Mouse (Mus musculus): ENCODE results near the gene 6330409D20Rik.

The 6330409D20Rik gene

DNA sequence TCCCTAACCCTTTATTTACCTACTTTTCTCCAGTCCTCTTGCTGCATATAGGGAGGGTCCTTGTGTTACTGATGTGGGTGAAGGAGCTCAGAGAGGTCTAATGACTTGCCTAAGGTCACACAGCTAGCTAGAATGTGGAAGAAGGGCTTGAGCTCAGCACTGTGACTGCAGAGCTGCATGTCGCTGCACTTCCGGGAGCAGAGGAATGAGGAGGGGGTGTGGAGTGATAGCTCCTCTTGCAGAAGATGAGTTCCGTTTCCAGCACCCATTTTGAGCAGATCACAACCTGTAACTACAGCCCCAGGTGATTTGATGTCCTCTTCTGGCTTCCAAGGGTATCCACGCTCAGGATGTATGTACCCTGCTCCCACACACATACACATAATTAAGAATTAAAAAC lies 16.7 kb downstream of the 6330409D20Rik start:
- no peak for DNase-seq (ENCODE audit: low read depth)

DNA sequence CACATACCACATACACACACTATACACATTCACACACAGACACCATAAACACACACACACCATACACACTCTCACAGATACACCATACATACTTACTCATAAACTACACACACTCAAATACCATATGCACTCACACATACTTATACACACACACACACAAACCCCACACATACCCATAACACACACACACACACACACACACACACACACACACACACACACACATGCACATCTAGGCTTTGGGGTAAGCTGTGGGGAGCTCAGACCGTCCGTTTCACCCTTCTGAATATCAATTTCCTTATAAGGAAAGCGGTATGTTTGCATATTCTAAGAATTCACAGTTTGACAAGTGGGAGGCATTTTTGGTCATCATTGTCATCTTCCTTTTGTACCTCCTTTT lies 18.2 kb downstream of the 6330409D20Rik start:
- no peak for DNase-seq (ENCODE audit: low read depth)

DNA sequence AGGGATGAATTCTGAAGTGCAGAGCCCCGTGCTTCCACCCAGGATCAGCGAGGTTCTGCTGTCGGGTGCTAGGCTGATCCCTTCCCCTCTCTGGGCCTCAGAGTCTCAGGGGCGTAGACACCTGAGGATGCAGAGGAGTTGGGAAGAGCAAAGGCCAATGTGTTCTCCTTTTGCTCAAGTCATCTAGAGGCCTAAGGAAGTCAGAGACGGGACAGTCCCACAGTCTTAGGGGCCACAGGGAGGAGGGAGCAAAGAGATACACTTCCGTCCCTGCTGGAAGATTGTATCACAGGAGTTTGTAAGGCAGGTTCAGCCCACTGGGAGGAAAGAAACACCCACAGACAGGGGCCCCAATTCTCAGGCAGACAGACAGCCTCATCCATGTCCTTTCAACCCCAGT lies 18.8 kb downstream of the 6330409D20Rik start:
- no peak for DNase-seq (ENCODE audit: low read depth)

DNA sequence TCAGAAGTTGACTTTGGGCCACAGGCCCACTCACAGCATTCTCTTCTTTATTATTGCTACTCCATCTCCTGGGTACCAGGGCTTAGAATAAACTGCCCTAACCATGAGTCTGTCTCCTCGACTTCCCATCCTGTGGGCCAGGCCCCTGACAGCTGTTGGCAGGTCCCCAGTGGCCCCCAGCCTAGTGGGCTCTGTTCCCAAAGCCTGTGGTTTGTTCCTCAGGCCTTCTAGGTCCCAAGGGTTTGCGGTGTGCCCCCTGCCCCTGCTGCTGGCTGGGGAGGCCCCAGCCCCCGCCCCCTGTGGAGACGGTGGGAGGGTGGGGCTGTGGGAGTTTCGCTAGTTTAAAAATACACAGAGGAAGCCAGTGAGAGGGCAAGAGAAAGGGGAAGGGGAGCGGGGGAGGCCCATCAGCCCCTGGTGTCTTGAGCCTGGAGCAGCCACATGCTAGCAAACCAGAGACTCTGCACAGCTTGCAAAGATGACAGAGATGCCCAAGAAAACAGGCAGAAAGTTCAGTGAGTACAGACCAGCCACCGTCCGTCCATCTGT lies 20.1 kb downstream of the 6330409D20Rik start, which contains the start of gene Sh2d3c:
TSS of gene Sh2d3c (plus strand) at position 375 of the 549 bp plus-strand sequence.
- DNase-seq (ENCODE audit: low read depth), result peak; percentile 39

DNA sequence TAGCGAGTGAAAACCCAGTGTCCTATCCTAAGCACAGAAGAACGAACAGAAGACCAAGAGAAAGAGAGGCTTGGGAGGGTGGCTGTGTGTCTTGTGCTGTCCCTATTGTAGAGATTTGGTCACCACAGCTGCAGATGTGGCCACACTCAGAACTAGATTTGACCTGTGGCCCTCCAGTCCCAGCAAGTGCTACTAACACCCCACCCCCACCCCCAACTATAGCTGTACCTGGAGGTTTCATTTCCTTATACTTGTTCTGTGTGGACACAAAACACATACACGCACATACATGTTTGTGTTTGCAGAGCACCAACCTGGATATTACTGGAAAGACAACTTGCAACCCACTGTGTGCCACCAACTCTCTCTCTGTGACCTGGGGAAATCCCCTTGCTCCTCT lies 20.8 kb downstream of the 6330409D20Rik start:
- DNase-seq (ENCODE audit: low read depth), result no peak

DNA sequence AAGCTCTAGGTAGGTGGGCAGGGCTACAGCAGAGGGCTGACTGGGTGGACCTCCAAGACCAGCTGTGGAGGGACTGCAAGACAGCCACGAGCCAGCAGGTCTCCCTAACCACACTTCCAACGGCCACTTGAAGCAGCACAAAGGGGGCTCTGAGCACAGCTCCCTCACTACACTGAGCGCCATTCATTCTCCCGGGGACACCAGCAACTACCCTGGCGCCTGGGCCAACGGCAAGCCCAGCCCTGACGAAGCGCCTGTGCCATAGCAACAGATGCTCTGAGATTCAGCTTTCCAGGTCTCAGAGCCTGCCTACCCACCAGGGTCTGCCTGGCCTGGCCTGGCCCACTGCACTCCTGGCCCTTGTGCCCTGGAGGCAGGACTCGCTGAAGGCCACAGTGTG lies 22.1 kb downstream of the 6330409D20Rik start:
- no peak for DNase-seq (ENCODE audit: low read depth)

DNA sequence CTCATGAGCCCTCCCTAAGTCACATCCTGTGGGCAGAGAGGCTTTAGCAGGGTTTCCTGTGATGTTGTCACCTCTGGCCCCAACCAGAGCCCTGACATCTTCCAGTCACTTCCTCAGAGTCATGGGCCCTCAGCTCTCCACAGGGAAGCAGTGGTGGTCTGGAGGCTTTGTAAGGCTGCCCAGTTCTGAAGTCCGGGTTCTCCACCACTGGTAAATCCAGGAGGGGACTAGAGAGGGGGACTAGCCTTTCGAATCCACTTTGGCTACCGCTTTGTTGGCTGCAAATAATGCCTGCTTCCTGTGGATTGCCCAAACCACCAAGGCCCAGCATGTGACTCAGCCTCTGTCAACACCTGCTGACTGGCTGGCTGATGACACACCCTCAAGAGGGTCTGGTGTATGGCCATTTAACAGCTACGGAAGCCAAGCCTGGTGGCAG lies 25.8 kb downstream of the 6330409D20Rik start:
- DNase-seq (ENCODE audit: low read depth), result peak; percentile 72

DNA sequence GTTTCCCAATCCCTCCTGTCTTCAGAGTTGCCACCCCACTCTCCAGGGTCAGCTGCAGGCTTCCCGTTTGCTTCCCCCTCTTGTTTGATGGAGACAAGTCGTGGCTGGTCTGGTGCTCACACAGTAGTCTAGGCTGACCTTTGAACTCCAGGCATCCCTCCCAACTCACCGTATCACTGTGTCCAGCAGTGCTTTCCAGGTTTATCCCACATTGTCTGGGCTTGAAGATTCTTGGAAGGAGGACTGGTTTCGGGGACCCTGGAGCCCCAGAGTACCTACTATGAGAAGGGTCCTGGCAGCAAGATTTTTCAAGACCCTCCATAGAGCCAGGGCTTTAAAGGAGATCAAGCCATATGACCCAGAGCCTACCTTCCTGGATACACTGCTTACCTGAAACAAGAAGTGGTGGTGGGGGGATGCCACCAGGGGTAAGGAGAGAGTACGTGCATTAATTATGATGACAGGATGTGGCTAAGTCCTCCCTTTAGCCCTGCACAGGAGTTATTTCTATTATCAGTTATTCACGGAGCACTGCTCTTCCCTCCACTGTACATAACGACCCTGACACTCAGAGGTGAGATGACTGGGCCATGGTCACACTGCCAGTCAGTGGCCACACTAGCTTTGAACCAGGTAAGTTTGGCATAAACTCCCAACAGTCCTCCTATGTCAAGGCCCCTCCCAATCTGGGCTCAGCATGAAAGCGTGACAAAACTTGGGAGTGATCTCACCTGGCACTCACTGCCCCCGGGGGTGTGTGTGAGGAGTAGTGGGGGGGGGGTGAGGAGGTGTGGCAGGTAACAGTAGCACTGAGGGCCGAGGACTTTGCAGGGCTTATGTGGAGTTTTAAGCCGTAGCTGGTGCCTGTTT lies 26.5 kb downstream of the 6330409D20Rik start:
- no peak for DNase-seq (ENCODE audit: low read depth)

DNA sequence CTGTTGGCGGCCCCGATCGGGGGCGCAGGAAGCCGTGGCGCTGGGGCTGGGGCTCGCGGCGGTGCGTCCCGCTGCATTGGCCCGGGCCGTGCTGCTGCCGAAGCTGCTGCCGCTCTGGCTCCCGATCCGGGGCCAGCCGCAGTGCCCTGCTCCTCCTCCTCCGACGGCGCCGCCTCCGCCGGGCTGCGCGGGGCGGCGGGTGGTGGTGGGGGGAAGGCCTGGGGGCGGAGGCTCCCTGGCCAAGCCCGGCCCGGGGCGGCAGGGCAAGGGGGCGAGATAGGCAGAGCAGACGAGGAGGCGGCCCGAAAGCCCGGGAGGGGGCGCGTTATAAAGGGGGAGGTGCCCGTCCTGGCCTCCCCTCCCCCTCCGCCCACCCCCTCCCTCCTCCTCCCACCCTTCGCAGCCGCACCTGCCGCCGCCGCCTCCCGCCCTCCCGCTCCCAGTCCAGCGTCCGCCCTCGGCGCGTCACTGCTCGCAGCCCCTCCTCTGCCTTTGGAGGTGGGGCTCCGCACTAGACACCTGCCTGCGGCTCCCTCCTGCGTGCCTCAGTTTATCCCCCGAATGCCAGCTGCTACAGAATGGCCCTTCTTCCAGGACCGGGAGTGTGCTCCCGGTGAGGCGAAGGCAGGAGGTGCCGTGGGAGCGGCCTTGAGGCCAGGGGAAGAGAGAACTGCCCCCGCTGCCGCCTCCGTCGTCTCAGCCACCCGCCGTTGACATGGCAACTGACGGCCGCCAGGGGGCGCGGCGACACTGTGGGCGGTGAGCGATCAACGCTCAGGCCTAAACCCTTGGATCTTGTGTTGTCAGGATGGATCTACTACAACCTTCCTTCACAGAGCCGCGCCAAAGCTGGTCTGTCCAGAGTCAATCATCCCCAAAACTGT lies 27.6 kb downstream of the 6330409D20Rik start, which contains the start of gene Cdk9:
TSS of gene Cdk9 (minus strand) at position 143 of the 884 bp plus-strand sequence.
- DNase-seq (ENCODE audit: low read depth), result peak; percentile 76

DNA sequence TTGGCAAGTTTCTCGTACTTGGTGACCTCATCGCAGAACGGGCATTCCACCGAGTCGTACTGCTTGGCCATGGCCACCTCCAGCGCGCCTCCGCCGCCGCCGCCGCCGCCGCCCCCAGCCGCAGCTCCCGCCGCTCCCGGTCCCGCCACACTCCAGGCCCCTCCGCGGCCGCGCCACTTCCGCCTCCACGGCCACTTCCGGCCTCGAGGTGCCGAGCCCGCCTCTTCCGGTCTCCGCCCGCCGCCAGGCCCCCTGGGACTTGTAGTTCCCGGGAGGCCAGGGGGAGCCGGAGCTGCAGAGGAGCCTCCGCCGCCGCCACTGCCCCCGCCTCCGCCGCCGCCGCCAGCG lies 28.3 kb downstream of the 6330409D20Rik start:
- DNase-seq (ENCODE audit: low read depth), result peak; percentile 51

DNA sequence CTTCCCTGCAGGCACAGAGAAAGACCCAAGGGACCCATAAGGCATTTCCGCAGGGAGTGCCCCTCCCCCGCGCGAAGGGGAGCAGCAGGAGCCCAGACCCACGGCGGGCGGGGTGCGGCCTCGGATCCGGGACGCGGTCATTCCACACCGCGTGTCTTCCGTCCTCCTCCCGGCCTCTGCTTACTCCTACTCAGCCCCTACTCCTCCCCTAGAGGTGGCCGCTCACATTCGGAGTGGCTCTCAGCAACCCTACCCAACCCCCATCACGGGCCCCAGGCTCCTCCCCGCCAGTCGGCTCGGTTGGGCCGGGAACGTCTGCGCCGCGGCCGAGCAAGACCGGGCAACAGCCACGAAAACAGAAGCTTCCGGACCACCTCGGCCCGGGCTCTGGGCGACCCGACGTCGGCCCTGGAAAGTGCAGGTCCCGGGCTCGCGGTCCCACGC lies 28.7 kb downstream of the 6330409D20Rik start:
- DNase-seq (ENCODE audit: low read depth), result no peak

DNA sequence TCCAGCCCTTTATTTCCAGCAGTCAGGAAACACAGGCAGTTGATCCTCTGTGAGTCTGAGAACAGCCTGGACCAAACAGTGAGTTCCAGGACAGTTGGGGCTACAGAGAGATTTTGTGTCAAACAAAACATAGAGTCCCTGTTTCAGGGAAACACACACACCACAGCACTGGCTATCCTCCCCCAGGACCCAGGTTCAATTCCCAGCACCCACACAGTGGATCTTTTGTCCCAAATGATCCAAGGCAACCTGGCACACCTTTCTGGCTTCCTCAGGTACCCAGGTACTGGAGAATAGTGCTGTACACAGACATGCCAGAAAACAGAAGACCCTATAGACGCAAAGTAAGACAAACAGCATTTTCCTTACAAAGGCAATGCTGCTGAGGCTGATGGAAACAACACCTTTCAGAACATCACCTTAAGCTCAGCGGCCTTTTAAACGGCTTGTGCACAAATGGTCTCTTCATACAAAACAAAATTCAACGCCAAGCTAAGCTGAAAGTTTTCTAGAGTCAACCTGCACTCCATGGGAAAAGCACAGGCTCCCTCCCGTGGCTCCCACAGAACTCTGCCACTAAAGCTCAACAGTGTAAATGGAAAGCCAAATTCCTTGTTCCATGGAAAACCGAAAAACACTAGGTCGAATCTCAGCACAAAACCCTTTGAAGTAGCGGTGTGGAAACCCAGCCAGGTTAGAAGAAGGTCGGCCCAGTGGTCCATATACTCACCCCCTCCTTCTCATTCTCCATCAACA lies 29.3 kb downstream of the 6330409D20Rik start:
- no peak for DNase-seq (ENCODE audit: low read depth)

DNA sequence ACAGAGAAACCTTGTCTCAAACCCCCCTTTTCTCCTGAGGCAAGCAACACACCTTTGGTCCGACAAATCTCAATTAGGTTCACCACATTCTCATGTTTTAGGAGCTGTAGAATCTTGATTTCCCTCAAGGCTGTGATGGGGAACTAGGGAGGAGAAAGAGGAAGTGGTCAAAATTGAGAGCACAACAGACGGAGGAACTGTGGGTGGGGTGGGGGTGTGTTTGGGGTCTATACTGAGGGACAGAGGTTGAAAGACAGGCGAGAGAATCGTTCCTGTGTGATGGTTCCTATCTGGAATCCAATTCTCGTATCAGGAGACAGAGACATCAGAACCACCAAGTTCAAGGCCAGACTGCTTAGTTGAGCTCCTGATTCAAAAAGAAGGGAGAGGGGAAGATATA lies 30.4 kb downstream of the 6330409D20Rik start:
- no peak for DNase-seq (ENCODE audit: low read depth)

DNA sequence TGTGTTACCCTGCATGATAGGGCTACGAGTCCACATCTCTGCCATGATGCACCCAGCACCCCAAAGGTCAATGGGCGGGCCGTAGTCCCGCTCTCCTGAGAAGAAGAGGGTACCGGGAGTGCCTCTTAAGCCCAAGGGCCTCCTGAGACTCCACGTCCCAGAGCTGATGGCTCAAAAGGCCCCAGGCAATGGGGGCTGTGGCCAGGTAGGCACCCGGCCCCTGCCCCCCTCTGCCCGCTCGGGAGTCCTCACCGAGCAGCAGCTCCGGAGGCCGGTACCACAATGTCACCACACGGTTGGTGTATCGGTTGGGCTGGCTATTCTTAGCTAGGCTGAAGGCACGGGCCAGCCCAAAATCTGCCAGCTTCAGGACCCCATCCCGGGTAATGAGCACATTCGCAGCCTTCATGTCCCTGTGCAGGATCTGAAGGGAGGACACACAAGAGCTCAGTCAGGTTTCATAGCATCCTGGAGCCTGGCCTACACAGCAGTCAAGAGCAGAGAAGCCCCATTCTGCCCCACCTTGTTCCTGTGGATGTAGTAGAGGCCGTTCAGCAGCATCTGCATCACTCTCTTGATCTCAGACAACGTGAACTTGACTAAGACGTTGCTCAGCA lies 31.2 kb downstream of the 6330409D20Rik start:
- no peak for DNase-seq (ENCODE audit: low read depth)

DNA sequence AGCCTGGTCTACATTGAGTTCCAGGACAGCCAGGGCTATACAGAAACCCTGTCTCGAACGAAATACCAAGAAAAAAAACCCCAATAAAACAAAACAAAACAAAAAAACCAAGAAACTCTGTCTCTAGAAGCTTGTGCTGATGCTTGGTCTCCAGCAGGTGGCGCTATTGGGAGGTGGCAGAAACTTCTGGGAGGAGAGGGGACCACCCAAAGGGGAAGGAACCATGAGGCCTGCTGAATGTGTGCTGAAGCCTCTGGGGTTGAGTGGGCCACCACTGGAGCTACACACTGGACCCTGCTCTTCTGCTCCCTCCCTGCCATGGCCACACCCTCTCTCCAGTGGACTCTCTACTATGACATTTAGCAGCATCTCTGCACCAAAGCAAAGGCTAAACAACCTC lies 32.2 kb downstream of the 6330409D20Rik start:
- no peak for DNase-seq (ENCODE audit: low read depth)

DNA sequence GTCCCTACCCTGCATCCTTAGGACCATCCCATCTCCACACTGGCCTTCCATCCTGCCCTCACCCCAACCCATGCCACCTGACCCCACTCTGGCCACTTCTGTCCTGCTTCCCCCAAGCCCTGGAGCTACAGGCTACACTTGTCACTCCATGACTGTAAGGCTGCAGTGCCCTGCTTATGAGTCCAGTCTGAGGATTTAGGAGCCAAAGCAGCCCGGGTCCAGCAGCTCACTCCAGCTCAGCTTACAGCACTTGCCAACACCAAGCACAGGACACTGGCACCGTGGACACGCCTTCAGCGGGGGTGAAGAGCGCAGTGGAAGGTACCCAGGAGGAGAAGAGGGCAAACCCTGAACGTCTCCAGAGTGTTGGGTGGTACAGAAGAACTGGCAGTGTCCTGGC lies 33.8 kb downstream of the 6330409D20Rik start:
- DNase-seq (ENCODE audit: low read depth), result no peak

DNA sequence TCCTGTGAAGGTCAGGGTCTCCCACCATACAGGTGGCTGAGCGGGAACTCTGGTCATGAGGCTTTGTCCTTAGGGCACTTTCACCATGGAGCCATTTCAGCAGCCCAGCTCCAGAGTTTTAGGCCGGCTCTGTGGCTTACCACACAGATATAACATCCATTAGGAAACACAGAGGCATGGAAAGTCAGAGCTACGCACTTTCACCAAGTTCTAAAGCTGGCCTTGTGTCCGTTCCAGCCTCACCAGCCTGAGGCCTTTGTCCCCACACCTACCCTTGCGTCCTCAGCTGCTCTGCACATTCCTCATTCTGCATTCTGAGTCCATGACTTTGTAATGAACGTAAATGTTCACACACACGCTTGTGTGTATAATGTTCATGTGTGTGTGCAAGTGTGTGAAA lies 35.8 kb downstream of the 6330409D20Rik start:
- no peak for DNase-seq (ENCODE audit: low read depth)

DNA sequence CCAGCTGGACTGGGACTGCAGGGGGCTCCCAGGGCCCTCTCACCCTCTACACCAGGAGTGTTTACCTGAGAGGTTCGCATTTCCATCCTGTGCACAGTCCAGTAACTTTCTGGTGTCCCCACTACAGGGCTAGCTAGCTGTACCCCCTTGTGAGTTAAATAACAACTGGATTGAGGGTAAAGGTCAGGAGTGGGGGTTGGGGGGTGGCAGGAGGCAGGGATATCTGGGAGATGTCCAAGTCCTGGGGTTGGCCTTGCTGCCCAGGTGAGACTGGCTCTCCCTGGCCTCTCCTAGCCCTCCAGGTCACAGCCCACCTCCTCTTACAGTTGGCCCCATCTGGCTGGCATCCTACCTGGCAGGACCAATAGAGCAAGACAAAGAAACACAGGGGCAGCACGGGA lies 36.8 kb downstream of the 6330409D20Rik start, which contains the start of gene Fpgs:
TSS of gene Fpgs (minus strand) at position 125 of the 401 bp plus-strand sequence.
- DNase-seq (ENCODE audit: low read depth), result no peak

DNA sequence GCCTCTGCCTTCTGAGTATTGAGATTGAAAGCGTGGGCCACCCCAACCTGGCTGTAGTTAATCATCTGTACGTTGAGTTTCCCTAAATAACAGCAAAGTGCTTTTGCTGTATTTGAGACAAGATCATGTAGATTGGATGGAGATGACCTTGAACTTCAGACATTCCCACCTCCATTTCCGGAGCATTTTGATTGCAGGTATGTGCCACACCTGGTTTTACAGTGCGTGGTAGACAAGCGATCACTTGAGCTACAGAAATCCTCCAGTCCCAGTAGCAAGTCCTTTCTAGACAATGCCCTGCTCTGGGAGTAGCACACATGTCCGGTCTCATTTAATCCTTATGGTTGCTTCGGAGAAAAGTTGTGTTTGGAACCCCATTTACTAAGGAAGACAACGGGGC lies 37.8 kb downstream of the 6330409D20Rik start:
- no peak for DNase-seq (ENCODE audit: low read depth)

DNA sequence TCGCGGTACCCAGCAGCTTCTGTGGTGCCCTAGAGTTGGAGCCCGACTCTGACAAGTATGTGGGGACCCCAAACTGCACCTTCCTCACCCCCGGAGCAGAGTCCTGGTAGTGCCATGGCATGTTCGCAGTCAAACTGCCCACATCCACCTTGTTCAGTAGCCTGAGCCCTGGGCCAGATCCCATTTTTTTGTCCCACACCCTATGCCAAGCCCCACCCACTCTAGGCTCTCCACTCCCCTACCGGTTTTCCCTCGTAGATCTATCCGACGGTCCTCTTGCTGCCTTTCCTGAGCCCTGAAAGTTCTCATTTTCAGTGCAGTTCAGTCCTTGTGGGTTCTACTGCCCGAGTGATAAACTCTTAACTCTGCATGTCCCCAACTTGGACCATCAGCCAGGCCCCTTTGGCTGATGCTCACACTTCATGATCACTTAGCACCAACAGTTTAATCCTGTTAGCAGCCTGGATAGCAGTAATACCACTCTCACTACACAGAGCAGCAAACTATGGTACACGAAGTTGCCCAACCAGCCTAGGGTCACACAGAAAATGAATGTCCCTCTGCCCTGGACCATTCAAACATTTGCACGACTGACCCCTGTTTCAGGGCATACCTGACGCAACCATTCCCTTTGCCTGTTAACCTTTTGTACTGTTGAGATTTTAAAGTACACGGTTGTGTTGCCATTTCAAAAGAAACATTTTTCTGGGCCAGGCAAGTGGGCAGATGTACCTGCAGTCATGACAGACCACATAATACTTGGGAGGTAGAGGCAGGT lies 39.7 kb downstream of the 6330409D20Rik start:
- no peak for DNase-seq (ENCODE audit: low read depth)
